In the genomic region with DNA sequence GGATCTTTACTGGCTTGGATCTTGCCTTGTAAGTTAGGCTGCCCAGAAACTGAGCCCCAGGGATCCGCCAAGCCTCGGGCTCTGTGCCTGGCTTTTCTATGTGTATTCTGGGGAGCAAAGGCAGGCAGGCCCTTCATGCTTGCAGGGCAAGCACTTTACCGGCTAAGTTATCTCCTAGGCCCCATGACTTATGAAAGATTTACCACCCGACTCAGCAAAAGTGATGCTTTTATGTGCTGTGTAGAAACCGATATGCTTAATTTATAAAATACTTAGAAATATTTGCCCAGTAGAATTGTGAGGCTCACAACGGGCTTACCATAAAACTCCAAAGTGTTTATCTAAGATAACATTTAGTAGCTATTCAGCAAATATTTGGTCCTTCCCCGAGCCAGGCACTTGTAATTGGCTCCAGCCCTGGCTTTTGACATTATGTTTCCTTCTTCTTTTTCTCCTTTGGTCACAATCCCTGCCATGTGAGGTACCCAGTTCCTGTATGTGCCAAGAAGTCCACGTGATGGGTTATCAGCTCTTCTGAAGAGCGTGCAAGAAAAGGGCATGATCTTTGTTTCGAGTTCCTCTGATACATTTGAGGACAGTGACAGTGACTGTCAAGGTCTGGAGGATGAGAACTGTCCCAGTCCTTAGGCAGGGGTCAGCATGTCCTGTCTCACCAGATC, we compare ENCODE assay signal across 10 mouse cellular contexts. TPM values are rescaled to one million over a fixed set of nuclear protein-coding genes. Genes with fewer than 3 reads are reported as not detected.
DNase-seq lines count a peak whose midpoint lies in the region; ATAC-seq lines count a peak whose summit lies in the region.
"Had no signal": no experiment of that assay in that cellular context is flagged by ENCODE, and none has a peak within 500 bp of the region (broad histone marks: within the 10 kb centered on the region; RNA-seq: fewer than 3 reads in every experiment).

No protein-coding gene starts in this region.

- ATAC-seq in forebrain, embryonic 14.5 days, result no peak

- H3K9me3 ChIP-seq in forebrain, embryonic 14.5 days (replicated peaks; ENCODE audit: control insufficient read depth, low read length), result no peaks in the 10 kb centered on the region; the same call in 1 of the 2 replicates

- H3K27me3 ChIP-seq in forebrain, embryonic 14.5 days (replicated peaks; ENCODE audit: control insufficient read depth, insufficient read depth, low read length), result no peaks in the 10 kb centered on the region

- peak overlapping the region; percentile 99 for H3K27ac ChIP-seq in macrophage
- no peak overlapping the region for H3K27ac ChIP-seq in forebrain, embryonic 14.5 days (ENCODE audit: low read depth, low read length)
- H3K27ac ChIP-seq: kidney, postnatal 0 days had no signal

- no peaks in the 10 kb centered on the region for H3K36me3 ChIP-seq in macrophage (ENCODE audit: inconsistent target)
- H3K36me3 ChIP-seq in forebrain, embryonic 14.5 days (ENCODE audit: control insufficient read depth, insufficient read depth, low read length), result no peaks in the 10 kb centered on the region

- DNase-seq in heart, adult 11 months, result peak; percentile 98
- no peak for DNase-seq in heart, postnatal 4 days
- peak; percentile 44 for DNase-seq in NIH3T3 (ENCODE audit: low read depth)
- DNase-seq in heart, postnatal 36 days, result peak; percentile 39 to 41
- DNase-seq in forebrain, embryonic 14.5 days (ENCODE audit: low spot score), result no peak
- no peak for DNase-seq in MN1 (ENCODE audit: low spot score)
- no peak for DNase-seq in right cerebral cortex, adult 18-20 months

- intact Hi-C loops in heart, postnatal 36 days (cut with DNase I), result no loop called here

- WGBS in macrophage (ENCODE audit: missing documents), result 15% methylated on average over 10 of the region's 10 CpGs
- 87% methylated on average over 10 of the region's 10 CpGs for WGBS in forebrain, embryonic 14.5 days

- no peak overlapping the region for H3K4me3 ChIP-seq in macrophage (ENCODE audit: inconsistent target)
- H3K4me3 ChIP-seq in forebrain, embryonic 14.5 days (ENCODE audit: low read depth, low read length), result no peak overlapping the region

- no peak overlapping the region for H3K4me2 ChIP-seq in forebrain, embryonic 14.5 days (ENCODE audit: low read length)
- H3K4me2 ChIP-seq: liver, embryonic 11.5 days had no signal

- H3K4me1 ChIP-seq in forebrain, embryonic 14.5 days (ENCODE audit: control insufficient read depth, insufficient read depth, low read length), result no peaks in the 10 kb centered on the region

- H3K9ac ChIP-seq in forebrain, embryonic 14.5 days (ENCODE audit: low read length), result no peak overlapping the region

- H3K79me2 ChIP-seq in macrophage (ENCODE audit: inconsistent target), result peaks cover 71% of the 10 kb centered on the region

RNA-seq across cellular contexts. Expression of a gene that starts 3.8 kb away (rescaled TPM):
- total RNA-seq in heart, postnatal 4 days (2021), result 100 to 1,000 TPM; 180 to 221 TPM
- 100 to 1,000 TPM; 129 to 137 TPM for total RNA-seq in heart, postnatal 36 days (2021)
- 100 to 1,000 TPM in 22 of 26 experiments, 10 to 100 TPM in 4; 58.8 to 230 (median 146) TPM for total RNA-seq in macrophage (2018; cell fraction: chromatin; rRNA removed)
- total RNA-seq in macrophage (2018; cell fraction: cytosol; rRNA removed), result 100 to 1,000 TPM; 542 to 899 (median 688) TPM
- total RNA-seq in macrophage (2018; cell fraction: nucleus; rRNA removed), result 100 to 1,000 TPM; 108 to 411 (median 269) TPM
- polyA plus RNA-seq in macrophage (2018), result 238 to 490 TPM (median 271 TPM) in 3 replicates
- polyA plus RNA-seq in forebrain, embryonic 14.5 days (2014; fragmentation: Nextera tagmentation; extraction: Ambion mirVana), result 82.8 and 105 TPM in 2 replicates

RNA-seq across cellular contexts. Expression of a gene that starts 24.6 kb away (rescaled TPM):
- total RNA-seq in heart, postnatal 4 days (2021), result 10 to 100 TPM; 24.1 to 26.0 TPM
- 10 to 100 TPM; 27.0 to 31.8 TPM for total RNA-seq in heart, postnatal 36 days (2021)
- total RNA-seq in macrophage (2018; cell fraction: chromatin; rRNA removed), result 1,000 to 10,000 TPM in 9 of 26 experiments, 100 to 1,000 TPM in 17; 169 to 1,925 (median 703) TPM
- 100 to 1,000 TPM in 18 of 26 experiments, 10 to 100 TPM in 8; 66.8 to 322 (median 143) TPM for total RNA-seq in macrophage (2018; cell fraction: cytosol; rRNA removed)
- 1,000 to 10,000 TPM in 5 of 26 experiments, 100 to 1,000 TPM in 21; 163 to 1,406 (median 471) TPM for total RNA-seq in macrophage (2018; cell fraction: nucleus; rRNA removed)
- polyA plus RNA-seq in macrophage (2018), result 61.4 to 244 TPM (median 121 TPM) in 3 replicates
- polyA plus RNA-seq in forebrain, embryonic 14.5 days (2014; fragmentation: Nextera tagmentation; extraction: Ambion mirVana), result 21.7 and 26.5 TPM in 2 replicates

RNA-seq across cellular contexts. Expression of a gene that starts 58.0 kb away (rescaled TPM):
- total RNA-seq in heart, postnatal 4 days (2021), result under 1 TPM; 0.07 TPM
- total RNA-seq in heart, postnatal 36 days (2021), result not detected
- under 1 TPM in 7 of 26 experiments, not detected in 19; 0.20 to 0.46 (median 0.26) TPM for total RNA-seq in macrophage (2018; cell fraction: chromatin; rRNA removed)
- under 1 TPM in 2 of 26 experiments, not detected in 24; 0.03 TPM for total RNA-seq in macrophage (2018; cell fraction: cytosol; rRNA removed)
- under 1 TPM in 3 of 26 experiments, not detected in 23; 0.17 to 0.24 (median 0.18) TPM for total RNA-seq in macrophage (2018; cell fraction: nucleus; rRNA removed)
- polyA plus RNA-seq in macrophage (2018), result not detected in 3 replicates
- 0.06 TPM in 1 of 2 replicates, not detected in the other for polyA plus RNA-seq in forebrain, embryonic 14.5 days (2014; fragmentation: Nextera tagmentation; extraction: Ambion mirVana)

Comparison
In these comparisons a context has a peak if more than half of its experiments do, and no peak if none do; other contexts are left out.
1. DNase-seq: peak in heart, adult 11 months (single experiment), NIH3T3 (single experiment) and heart, postnatal 36 days (2 of 2); none in heart, postnatal 4 days (single experiment), forebrain, embryonic 14.5 days (single experiment), MN1 (single experiment) and right cerebral cortex, adult 18-20 months (single experiment).